Mouse (Mus musculus): ENCODE measurements around the gene Ttc27.

Gene Ttc27

GRCm38 (mm10) chr17:74841721-74842120 lies 124.2 kb downstream of the Ttc27 start:
- no peak for DNase-seq (ENCODE audit: low spot score)

DNA sequence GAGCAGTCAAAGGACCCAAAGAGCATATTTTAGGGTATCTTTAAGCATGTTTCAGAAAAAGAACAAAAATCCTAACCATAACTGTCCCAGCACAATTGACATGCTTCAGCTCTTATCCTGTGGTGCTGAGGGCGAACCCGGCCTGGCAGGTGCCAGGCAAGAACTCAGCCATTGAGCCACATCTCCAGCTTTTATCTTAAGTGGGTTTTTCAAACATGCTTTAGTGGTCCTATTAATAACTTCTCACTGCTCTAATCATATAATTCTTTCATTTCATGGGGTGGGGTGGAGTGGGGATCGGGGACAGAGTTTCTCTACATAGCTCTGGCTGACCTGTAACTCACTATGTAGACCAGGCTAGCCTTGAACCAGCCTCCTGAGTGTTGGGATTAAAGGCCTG lies 125.1 kb downstream of the Ttc27 start:
- DNase-seq (ENCODE audit: low spot score) = no peak

- no peak for DNase-seq (ENCODE audit: low spot score)
These were observed 126.0 kb downstream of the Ttc27 start for GRCm38 (mm10) chr17:74843486-74843885.

- DNase-seq (ENCODE audit: low spot score) = peak; percentile 58
These were observed 128.7 kb downstream of the Ttc27 start for GRCm38 (mm10) chr17:74846031-74846891.

- DNase-seq (ENCODE audit: low spot score) = no peak
These were observed 132.7 kb downstream of the Ttc27 start for GRCm38 (mm10) chr17:74850216-74850615.

GRCm38 (mm10) chr17:74859298-74859697 lies 141.8 kb downstream of the Ttc27 start:
- DNase-seq (ENCODE audit: low spot score) = no peak

DNA sequence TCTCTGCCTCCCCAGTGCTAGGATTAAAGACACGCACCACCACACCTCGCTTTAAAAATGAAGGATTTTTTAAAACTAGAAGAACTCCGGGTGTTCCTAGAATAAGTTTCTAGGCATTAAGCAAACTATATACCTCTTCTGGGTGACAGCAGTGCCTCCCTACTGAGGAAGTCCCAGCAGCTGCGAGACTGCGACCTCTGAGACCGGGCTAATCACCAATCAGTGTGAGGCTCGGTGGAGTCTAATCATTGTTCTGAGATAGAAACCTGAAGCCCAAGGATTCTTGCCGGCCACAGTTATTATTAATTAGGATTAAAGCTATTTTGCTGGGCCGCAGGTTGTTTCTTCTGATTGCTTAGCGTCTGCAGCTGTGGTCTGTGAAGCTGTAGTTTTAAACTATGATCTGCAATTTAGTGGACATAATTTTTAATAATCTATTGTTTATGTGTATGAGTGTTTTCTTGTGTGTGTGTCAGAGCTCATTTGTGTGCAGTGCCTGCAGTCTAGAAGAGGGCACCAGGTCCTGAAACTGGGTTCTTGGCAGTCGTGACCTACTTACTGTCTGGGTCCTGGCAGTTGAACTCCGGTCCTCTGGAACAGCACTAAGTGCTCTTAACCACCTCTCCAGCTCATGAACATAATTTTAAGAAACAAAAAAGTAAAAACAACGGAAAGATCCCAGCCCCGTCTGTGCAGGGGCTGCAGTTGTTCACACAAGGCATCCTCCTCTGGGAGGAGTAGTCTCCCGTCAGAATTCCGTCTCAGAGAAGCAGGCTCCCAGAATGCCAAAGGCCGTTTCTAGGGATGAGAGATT lies 142.9 kb downstream of the Ttc27 start:
- DNase-seq (ENCODE audit: low spot score) = no peak

DNA sequence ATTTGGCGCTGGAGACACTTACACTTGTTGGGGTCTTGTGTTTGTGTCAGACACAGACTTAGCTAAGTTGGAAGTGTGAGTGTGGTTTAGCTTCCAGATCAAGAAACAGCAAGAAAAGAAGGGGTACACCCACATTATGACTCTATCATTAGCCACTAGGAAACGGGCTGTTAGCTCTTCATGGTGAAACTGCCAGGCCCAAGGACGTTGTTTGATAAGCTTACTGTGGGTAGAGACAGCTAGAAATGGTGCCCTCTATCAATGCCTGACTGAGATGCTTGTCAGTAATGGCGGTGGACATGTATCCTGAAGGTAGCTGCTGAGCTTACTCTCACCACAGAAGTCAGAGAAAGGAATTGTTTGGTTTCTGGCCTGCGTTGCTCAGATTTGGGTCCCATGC lies 146.3 kb downstream of the Ttc27 start:
- no peak for DNase-seq (ENCODE audit: low spot score)

GRCm38 (mm10) chr17:74864790-74865548 lies 147.4 kb downstream of the Ttc27 start:
- no peak for DNase-seq (ENCODE audit: low spot score)

DNA sequence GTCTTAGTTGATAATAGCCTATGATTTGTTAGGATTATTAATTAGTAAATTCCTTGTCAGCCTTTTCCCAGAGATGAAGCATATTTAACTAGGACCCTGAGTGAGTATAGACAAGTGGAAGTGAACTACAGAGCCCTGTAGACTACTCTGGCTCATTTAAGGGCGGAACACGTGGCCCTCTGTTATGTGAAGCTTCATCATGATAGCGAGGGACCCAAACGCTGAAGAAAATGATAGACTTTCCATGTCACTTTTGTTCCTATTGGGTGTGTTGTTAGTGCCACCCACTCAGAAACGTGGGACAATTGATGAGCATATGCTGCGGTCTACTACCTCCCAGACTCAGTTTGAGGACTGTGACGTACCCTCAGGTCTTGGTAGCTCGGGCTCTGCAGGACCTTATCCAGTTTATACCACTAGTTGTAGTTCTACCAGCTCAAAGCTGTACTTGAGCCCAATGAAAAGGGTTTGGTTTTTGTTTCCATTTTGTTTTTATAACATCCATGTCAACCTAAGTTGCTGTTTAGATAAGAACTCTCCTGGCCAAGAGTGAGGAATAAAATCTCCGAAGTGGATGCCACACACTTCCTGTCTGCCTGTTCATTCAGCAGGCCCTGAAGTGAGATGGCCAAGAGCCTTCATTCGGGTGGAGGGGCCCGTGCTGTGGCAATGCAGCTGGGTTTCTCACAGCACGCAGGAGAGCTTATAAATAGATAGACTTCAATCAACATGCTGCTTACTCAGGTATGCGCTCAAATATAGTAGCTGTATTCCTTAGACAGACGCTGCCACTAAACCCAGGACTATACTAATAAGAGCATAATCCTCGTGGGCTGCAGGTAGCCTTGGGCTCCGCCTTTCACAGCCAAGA lies 148.4 kb downstream of the Ttc27 start:
- no peak for DNase-seq (ENCODE audit: low spot score)

DNA sequence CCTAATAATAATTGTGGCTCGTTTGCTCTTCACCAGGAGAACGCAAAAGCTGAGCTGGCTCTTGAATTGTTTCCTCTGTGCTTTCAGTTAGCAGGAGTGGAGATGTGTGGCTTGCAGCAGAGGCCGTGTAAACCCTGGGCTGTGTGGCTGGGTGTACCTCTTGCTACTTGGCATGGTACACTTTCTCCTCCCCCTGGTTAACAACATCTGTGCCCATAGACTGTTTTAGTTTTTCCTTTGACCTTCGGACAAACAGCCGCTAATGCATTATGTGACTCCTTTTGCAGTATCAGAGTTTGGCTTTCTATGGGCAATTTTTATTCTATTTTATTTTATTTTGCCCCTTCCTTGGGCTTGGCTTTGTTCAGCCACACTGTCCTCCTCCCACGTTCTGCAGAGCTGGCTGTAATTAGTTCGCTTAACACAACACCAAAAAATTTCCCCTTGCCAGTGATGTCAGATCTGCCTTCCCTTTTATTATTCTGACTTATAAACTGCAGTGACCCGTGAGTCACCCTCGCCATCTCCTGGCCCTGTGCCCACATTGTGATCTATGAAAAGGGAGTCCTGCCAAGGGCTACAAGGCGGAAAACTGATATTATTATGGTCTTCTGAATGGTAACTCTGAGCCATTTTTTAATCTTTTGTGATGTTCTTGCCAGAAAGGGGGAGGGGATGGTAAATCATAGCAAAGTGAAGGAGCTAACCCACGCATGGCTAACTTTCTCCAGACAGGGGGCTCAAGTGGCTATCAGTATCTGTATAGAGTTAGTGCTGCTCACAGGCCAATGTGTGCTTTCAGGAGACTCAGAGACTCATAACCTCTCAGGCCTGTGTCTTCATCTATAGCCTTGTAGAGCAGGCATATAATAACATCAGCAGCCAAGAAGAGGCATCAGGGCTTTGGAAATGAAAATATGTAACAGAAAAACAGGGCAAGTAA lies 149.3 kb downstream of the Ttc27 start:
- DNase-seq (ENCODE audit: low spot score) = peak; percentile 73

GRCm38 (mm10) chr17:74868185-74868907 lies 150.8 kb downstream of the Ttc27 start:
- DNase-seq (ENCODE audit: low spot score) = no peak

DNA sequence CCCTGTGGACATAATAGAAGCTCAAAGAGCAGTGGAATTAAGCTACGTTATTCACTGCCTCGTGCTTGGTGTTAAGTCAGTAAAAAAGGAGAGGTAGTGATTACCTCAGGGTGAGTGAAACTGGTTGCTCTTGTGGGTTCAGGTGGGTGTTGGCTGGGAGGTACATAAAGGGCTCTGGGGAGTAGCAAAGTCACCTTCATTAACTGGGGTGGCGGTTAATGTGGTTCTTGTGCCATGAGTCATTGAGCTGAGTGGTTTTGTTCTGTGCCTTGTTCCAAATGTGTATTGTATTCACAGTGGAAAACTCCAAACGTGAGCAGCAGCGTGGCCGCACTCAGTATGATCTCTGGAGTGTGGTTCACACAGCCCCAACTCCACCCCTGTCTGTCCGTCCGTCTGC lies 152.0 kb downstream of the Ttc27 start:
- DNase-seq (ENCODE audit: low spot score) = no peak

- no peak for DNase-seq (ENCODE audit: low spot score)
These were observed 152.9 kb downstream of the Ttc27 start for GRCm38 (mm10) chr17:74870177-74871160.

GRCm38 (mm10) chr17:74872567-74872966 lies 155.0 kb downstream of the Ttc27 start:
- peak; percentile 16 for DNase-seq (ENCODE audit: low spot score)

- peak; percentile 39 for DNase-seq (ENCODE audit: low spot score)
These were observed 156.2 kb downstream of the Ttc27 start for GRCm38 (mm10) chr17:74873756-74874155.

DNA sequence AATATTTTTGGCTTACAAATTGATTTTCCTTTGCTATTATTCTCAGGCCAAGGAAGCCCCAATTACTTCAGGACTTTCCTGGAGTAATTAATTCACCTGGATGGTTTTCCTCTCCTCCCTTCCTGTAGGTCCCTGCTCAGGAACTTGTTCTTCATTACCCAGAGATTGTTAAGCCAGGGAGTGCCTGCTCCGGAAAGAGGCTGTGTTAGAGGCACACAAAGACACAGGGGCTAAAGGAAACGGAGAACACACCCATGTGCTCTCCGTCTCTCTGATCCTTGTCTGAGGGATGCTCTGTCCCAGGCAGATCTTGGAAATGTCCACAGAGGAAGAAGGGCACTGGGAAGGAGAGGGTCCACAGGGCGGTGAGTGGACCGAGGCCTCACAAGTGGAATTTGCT lies 158.2 kb downstream of the Ttc27 start:
- DNase-seq (ENCODE audit: low spot score) = no peak

DNA sequence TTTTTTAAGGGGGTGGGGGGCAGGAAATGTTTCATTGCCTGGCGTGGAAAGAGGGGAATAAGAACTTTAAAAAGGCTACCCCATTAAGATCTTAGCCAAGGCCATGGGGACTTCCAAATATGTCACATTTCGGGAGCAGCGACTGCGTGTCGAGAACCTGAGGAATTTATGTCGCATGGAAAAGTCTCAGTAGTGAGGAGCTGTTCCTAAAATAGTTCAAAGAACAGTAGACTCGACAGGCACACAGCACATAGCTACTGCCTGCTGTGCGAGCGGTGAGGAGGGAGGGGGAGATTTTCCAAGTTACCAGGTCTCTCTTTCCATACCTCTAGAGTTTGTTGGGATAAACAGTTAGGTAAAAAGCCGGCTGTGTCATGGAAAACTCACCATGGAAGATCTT lies 159.4 kb downstream of the Ttc27 start:
- no peak for DNase-seq (ENCODE audit: low spot score)
